Mouse (Mus musculus): ENCODE data around the gene Gm47995.
"Not testable (repeated sequence)": the region's sequence is repeated elsewhere in the genome, so short reads cannot be mapped to it uniquely, and the experiment has no call there.

DNA sequence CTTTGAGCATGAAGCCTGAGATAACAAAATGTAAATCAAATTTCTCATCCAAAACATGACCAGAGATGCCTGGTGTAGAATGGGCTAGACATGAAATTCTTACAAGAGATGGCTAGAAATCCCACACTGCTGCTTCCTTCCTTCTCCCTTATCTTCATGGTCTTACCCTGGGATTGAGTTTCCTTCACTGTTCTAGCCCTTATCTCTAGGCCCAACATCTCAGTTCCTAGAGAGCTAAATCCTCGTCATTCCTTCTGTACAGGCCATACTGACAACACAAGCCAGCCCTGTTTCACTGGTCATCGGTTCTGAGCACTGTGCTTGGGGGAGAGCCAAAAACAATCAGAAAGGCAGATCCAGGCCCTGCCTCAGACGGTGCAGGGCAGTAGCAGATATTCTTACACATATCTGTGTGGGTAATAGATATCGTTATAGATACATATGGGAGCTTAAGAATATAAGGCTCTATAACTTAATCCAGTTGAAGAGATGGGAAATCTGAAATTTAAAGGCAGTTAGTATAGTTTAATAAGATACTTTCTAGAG is 11.3 kb upstream of the Gm47995 start:
- not testable (repeated sequence) for TF ChIP-seq CTCF (IDR thresholded peaks at IDR 0.05; ENCODE audit: low read depth); EP300 (optimal IDR thresholded peaks at IDR 0.05)
